Mouse (Mus musculus) embryonic facial prominence, embryonic 14.5 days (tissue): ENCODE results near the gene Cavin2. TPM values are rescaled to one million over a fixed set of nuclear protein-coding genes. Genes with fewer than 3 reads are reported as not detected.

Experiments used
- ATAC-seq: fragments of 200-750 bp; cut with Nextera tagmentation; 2 replicates; pipeline ENCODE4 v1.8.0; 2017; ENCODE audit warnings: low read depth, moderate number of reproducible peaks, moderate TSS enrichment
- DNase-seq: peaks from one replicate; pipeline ENCODE4 v3.0.0-alpha.2; 2015; ENCODE audit warnings: low spot score
- H3K27ac ChIP-seq: fragments of 300-500 bp; sonication (generic); replicated peaks from 2 replicates; pipeline ENCODE4 v1.5.1; 2014; ENCODE audit warnings: low read depth, mild to moderate bottlenecking, low read length, moderate library complexity
- H3K27me3 ChIP-seq: fragments of 300-500 bp; sonication (generic); replicated peaks from 2 replicates; pipeline ENCODE4 v1.6.1; 2014; ENCODE audit warnings: low read length; ENCODE audit not compliant: control insufficient read depth, insufficient read depth
- H3K36me3 ChIP-seq: fragments of 300-500 bp; sonication (generic); 2 replicates; pipeline ENCODE4 v1.6.1; 2014; ENCODE audit warnings: low read length, mixed read lengths; ENCODE audit not compliant: control insufficient read depth, insufficient read depth
- H3K4me1 ChIP-seq: fragments of 300-500 bp; sonication (generic); 2 replicates; pipeline ENCODE4 v1.6.1; 2014; ENCODE audit warnings: antibody characterized with exemption, low read length; ENCODE audit not compliant: control insufficient read depth, insufficient read depth
- H3K4me2 ChIP-seq: fragments of 300-500 bp; sonication (generic); 2 replicates; pipeline ENCODE4 v1.6.1; 2014; ENCODE audit warnings: low read depth, mild to moderate bottlenecking, low read length, moderate library complexity, mixed read lengths
- H3K4me3 ChIP-seq: fragments of 300-500 bp; sonication (generic); 2 replicates; pipeline ENCODE4 v1.5.1; 2014; ENCODE audit warnings: low read depth, mild to moderate bottlenecking, low read length
- H3K9ac ChIP-seq: fragments of 300-500 bp; sonication (generic); 2 replicates; pipeline ENCODE4 v1.6.1; 2014; ENCODE audit warnings: low read depth, mild to moderate bottlenecking, low read length, moderate library complexity, mixed read lengths
- H3K9me3 ChIP-seq: fragments of 300-500 bp; sonication (generic); 2 replicates; pipeline ENCODE4 v1.6.1; 2016; ENCODE audit warnings: low read length; ENCODE audit not compliant: control insufficient read depth
- WGBS: fragments of 180-500 bp; shearing (Covaris S2); extraction: QIAGEN DNeasy Blood & Tissue Kit; methylation state at CpG from one replicate; pipeline ENCODE4 v1.1.7; 2014; 5-methylcytosine and 5-hydroxymethylcytosine counted together
- polyA plus RNA-seq: library from polyadenylated mRNA; unstranded; fragments of >200 nt; fragmentation: Nextera tagmentation; extraction: Ambion mirVana; gene quantifications from 2 replicates; pipeline ENCODE4 v1.2.1, GENCODE M21; 2014

Cavin2 gene
- polyA plus RNA-seq, 1 experiment from 2014 or later = 81.6 TPM

GRCm38 (mm10) chr1:51267125-51267524 lies 21.8 kb upstream of the Cavin2 start:
- Histone ChIP-seq H3K9ac (no peak overlapping the region), H3K27ac (peak overlapping the region; percentile 25; the same call in 1 of the 2 replicates), H3K9me3 (no peaks in the 10 kb centered on the region), H3K4me2 (peak overlapping the region; percentile 25; the same call in 1 of the 2 replicates), H3K4me1 (peaks cover 22% of the 10 kb centered on the region), H3K27me3 (no peaks in the 10 kb centered on the region), H3K4me3 (no peak overlapping the region), H3K36me3 (no peaks in the 10 kb centered on the region)
- no peak for DNase-seq
- peak; percentile 36 for ATAC-seq
- 14% methylated on average over 5 of the region's 5 CpGs for WGBS

- no peaks in the 10 kb centered on the region for H3K9me3 ChIP-seq
- H3K27ac ChIP-seq = peak overlapping the region; percentile 40; the same call in 1 of the 2 replicates
- no peaks in the 10 kb centered on the region for H3K36me3 ChIP-seq
- DNase-seq = no peak
- H3K4me1 ChIP-seq = peaks cover 29% of the 10 kb centered on the region
- H3K9ac ChIP-seq = no peak overlapping the region
- no peaks in the 10 kb centered on the region for H3K27me3 ChIP-seq
- no peak overlapping the region for H3K4me3 ChIP-seq
- H3K4me2 ChIP-seq = no peak overlapping the region
- 73% methylated on average over 2 of the region's 2 CpGs for WGBS
- no peak for ATAC-seq
Measured at GRCm38 (mm10) chr1:51268225-51268624, 20.7 kb upstream of the Cavin2 start.

GRCm38 (mm10) chr1:51270196-51270935 lies 18.6 kb upstream of the Cavin2 start:
- ATAC-seq = no peak
- H3K4me1 ChIP-seq = peaks cover 30% of the 10 kb centered on the region

GRCm38 (mm10) chr1:51271845-51272244 lies 17.1 kb upstream of the Cavin2 start:
- Histone ChIP-seq H3K4me1 (peaks cover 30% of the 10 kb centered on the region), H3K27ac (no peak overlapping the region), H3K27me3 (no peaks in the 10 kb centered on the region), H3K4me3 (no peak overlapping the region), H3K9ac (no peak overlapping the region), H3K9me3 (no peaks in the 10 kb centered on the region), H3K36me3 (no peaks in the 10 kb centered on the region), H3K4me2 (no peak overlapping the region)
- peak; percentile 80; the same call in 1 of the 2 replicates for ATAC-seq
- DNase-seq = peak; percentile 43
- 47% methylated on average over 4 of the region's 4 CpGs for WGBS

More at GRCm38 (mm10) chr1:51270196-51270935, 18.6 kb upstream of the Cavin2 start:
- Histone ChIP-seq H3K36me3 (no peaks in the 10 kb centered on the region), H3K4me3 (no peak overlapping the region), H3K9me3 (no peaks in the 10 kb centered on the region), H3K9ac (no peak overlapping the region), H3K4me2 (no peak overlapping the region), H3K27ac (no peak overlapping the region), H3K27me3 (no peaks in the 10 kb centered on the region)
- WGBS = 62% methylated on average over 5 of the region's 5 CpGs
- DNase-seq = no peak

GRCm38 (mm10) chr1:51272583-51273201 lies 16.2 kb upstream of the Cavin2 start:
- H3K9ac ChIP-seq = no peak overlapping the region
- no peaks in the 10 kb centered on the region for H3K27me3 ChIP-seq
- DNase-seq (peak; percentile 45), ATAC-seq (peak; percentile 24; the same call in 1 of the 2 replicates)
- H3K4me2 ChIP-seq = no peak overlapping the region
- no peak overlapping the region for H3K4me3 ChIP-seq
- no peak overlapping the region for H3K27ac ChIP-seq
- no peaks in the 10 kb centered on the region for H3K9me3 ChIP-seq
- H3K36me3 ChIP-seq = no peaks in the 10 kb centered on the region
- 52% methylated on average over 4 of the region's 4 CpGs for WGBS
- H3K4me1 ChIP-seq = peaks cover 24% of the 10 kb centered on the region

GRCm38 (mm10) chr1:51277879-51278567 lies 10.9 kb upstream of the Cavin2 start:
- ATAC-seq = no peak
- H3K9ac ChIP-seq = no peak overlapping the region
- no peaks in the 10 kb centered on the region for H3K27me3 ChIP-seq
- H3K4me2 ChIP-seq = no peak overlapping the region
- H3K36me3 ChIP-seq = no peaks in the 10 kb centered on the region
- peaks cover 10% of the 10 kb centered on the region; the same call in 1 of the 2 replicates for H3K4me1 ChIP-seq
- H3K27ac ChIP-seq = no peak overlapping the region
- no peak overlapping the region for H3K4me3 ChIP-seq
- DNase-seq = no peak
- 76% methylated on average over 2 of the region's 2 CpGs for whole genome bisulfite sequencing
- H3K9me3 ChIP-seq = no peaks in the 10 kb centered on the region

GRCm38 (mm10) chr1:51288201-51288600 lies 725 bp upstream of the Cavin2 start:
- H3K27me3 ChIP-seq = no peaks in the 10 kb centered on the region
- no peak overlapping the region for H3K9ac ChIP-seq
- ATAC-seq (no peak), DNase-seq (no peak)
- WGBS = 55% methylated on average over 3 of the region's 3 CpGs
- no peaks in the 10 kb centered on the region for H3K9me3 ChIP-seq
- peak overlapping the region; percentile 79 for H3K27ac ChIP-seq
- H3K4me1 ChIP-seq = peaks cover 21% of the 10 kb centered on the region
- peak overlapping the region; percentile 24; the same call in 1 of the 2 replicates for H3K4me3 ChIP-seq
- H3K36me3 ChIP-seq = no peaks in the 10 kb centered on the region
- peak overlapping the region; percentile 50 for H3K4me2 ChIP-seq

GRCm38 (mm10) chr1:51289620-51290445 lies 907 bp downstream of the Cavin2 start:
- Histone ChIP-seq H3K27me3 (no peaks in the 10 kb centered on the region), H3K4me3 (peak overlapping the region; percentile 24), H3K9me3 (no peaks in the 10 kb centered on the region), H3K4me1 (peaks cover 21% of the 10 kb centered on the region), H3K36me3 (no peaks in the 10 kb centered on the region), H3K4me2 (peak overlapping the region; percentile 50), H3K27ac (peak overlapping the region; percentile 86), H3K9ac (peak overlapping the region; percentile 46)
- 84% methylated on average over 17 of the region's 17 CpGs for WGBS
- peak; percentile 52 for DNase-seq
- ATAC-seq = no peak
